Mouse (Mus musculus) ES-E14 (cell line): Measurements from ENCODE around the gene Nkapd1.
"Not testable (repeated sequence)": the region's sequence is repeated elsewhere in the genome, so short reads cannot be mapped to it uniquely, and the experiment has no call there.

Experiments
- CHD2 ChIP-seq: IDR thresholded peaks from 2 replicates; pipeline ENCODE4 v1.6.1; 2014; ENCODE audit warnings: mild to moderate bottlenecking, low read depth, low read length, inconsistent platforms
- MAFK ChIP-seq: IDR thresholded peaks from 2 replicates; pipeline ENCODE4 v1.6.1; 2014; ENCODE audit warnings: mild to moderate bottlenecking, low read depth, low read length, inconsistent platforms; ENCODE audit not compliant: insufficient read depth

DNA sequence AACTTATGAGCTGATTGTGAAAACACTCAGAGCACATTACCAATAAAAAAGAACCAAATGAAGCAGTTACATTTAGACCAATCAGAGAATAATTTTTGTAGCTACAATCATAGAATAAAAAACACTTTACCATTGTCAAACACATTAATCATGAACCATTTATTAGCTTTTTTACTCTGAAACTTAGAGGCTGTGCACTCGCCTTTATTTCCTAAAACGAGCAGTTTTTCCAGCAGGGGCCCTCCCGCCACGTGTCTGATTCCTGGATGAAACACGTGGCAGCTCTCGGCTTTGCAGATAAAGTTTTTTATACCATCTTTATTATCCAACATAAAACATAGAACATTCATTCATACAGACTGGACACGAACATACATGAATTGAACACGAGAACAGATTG is 13.6 kb upstream of the Nkapd1 start:
- not testable (repeated sequence) for TF ChIP-seq CHD2, MAFK
